Mouse (Mus musculus): ENCODE measurements around the gene Fbxl21.

Gene Fbxl21

GRCm38 (mm10) chr13:56535570-56535969, 13.3 kb downstream of the Fbxl21 start:
- DNase-seq = peak in 1 of 2 experiments; percentile 31

GRCm38 (mm10) chr13:56537026-56537425, 14.8 kb downstream of the Fbxl21 start:
- DNase-seq = peak in 1 of 2 experiments; percentile 36

- DNase-seq = peak; percentile 36 to 77
Observed at GRCm38 (mm10) chr13:56539846-56540245, 17.6 kb downstream of the Fbxl21 start.

- no peak for DNase-seq
Observed at GRCm38 (mm10) chr13:56543805-56544204, 21.5 kb downstream of the Fbxl21 start.

- DNase-seq = no peak
Observed at GRCm38 (mm10) chr13:56544956-56545355, 22.7 kb downstream of the Fbxl21 start.

GRCm38 (mm10) chr13:56548401-56548800, 26.1 kb downstream of the Fbxl21 start, which contains the start of gene Lect2:
Lect2 (minus strand) TSS chr13:56548502.
- no peak for DNase-seq

GRCm38 (mm10) chr13:56549364-56549763, 27.1 kb downstream of the Fbxl21 start:
- peak; percentile 29 to 59 for DNase-seq

GRCm38 (mm10) chr13:56550574-56550973, 28.3 kb downstream of the Fbxl21 start:
- DNase-seq = peak; percentile 31 to 32

- DNase-seq = no peak
Observed at GRCm38 (mm10) chr13:56551661-56552060, 29.4 kb downstream of the Fbxl21 start.

- DNase-seq = no peak
Observed at GRCm38 (mm10) chr13:56553923-56554322, 31.7 kb downstream of the Fbxl21 start.

GRCm38 (mm10) chr13:56554409-56554808, 32.1 kb downstream of the Fbxl21 start:
- DNase-seq = peak in 1 of 2 experiments; percentile 57

- peak; percentile 76 to 80 for DNase-seq
Observed at GRCm38 (mm10) chr13:56555957-56556356, 33.7 kb downstream of the Fbxl21 start.

GRCm38 (mm10) chr13:56556701-56557100, 34.4 kb downstream of the Fbxl21 start:
- peak; percentile 66 to 88 for DNase-seq

- DNase-seq = peak; percentile 65 to 84
Observed at GRCm38 (mm10) chr13:56558811-56559210, 36.5 kb downstream of the Fbxl21 start.

GRCm38 (mm10) chr13:56559841-56560370, 37.6 kb downstream of the Fbxl21 start:
- DNase-seq = peak; percentile 46 to 52

- DNase-seq = peak; percentile 83 to 91
Observed at GRCm38 (mm10) chr13:56561129-56561528, 38.9 kb downstream of the Fbxl21 start.

GRCm38 (mm10) chr13:56563075-56563474, 40.8 kb downstream of the Fbxl21 start:
- peak in 1 of 2 experiments; percentile 77 for DNase-seq

- no peak for DNase-seq
Observed at GRCm38 (mm10) chr13:56566336-56566735, 44.1 kb downstream of the Fbxl21 start.

GRCm38 (mm10) chr13:56571645-56572044, 49.4 kb downstream of the Fbxl21 start:
- no peak for DNase-seq

GRCm38 (mm10) chr13:56575074-56575473, 52.8 kb downstream of the Fbxl21 start:
- DNase-seq = no peak

GRCm38 (mm10) chr13:56575701-56576321, 53.5 kb downstream of the Fbxl21 start:
- DNase-seq = peak; percentile 83 to 90

GRCm38 (mm10) chr13:56578097-56578496, 55.8 kb downstream of the Fbxl21 start:
- DNase-seq = no peak

- no peak for DNase-seq
Observed at GRCm38 (mm10) chr13:56580450-56580849, 58.2 kb downstream of the Fbxl21 start.

- no peak for DNase-seq
Observed at GRCm38 (mm10) chr13:56581512-56581911, 59.2 kb downstream of the Fbxl21 start.
